Mouse (Mus musculus): ENCODE measurements around the gene Scamp2. TPM values are rescaled to one million over a fixed set of nuclear protein-coding genes. Genes with fewer than 3 reads are reported as not detected.
A peak's percentile ranks its signal among the peaks of the same experiment; 100 is the strongest.

Gene Scamp2
- 10 to 100 TPM; 26.5 to 35.2 (median 31.9) TPM for total RNA-seq (2022)

GRCm38 (mm10) chr9:57560861-57561710 is at the start of gene Scamp2:
Gene Scamp2 (plus strand): TSS chr9:57560943.
- peak; percentile 89 to 95 for DNase-seq (ENCODE audit: low spot score in 2 of 2)

- peak in 1 of 2 experiments; percentile 64 for DNase-seq (ENCODE audit: low spot score in 2 of 2)
Observed at GRCm38 (mm10) chr9:57517113-57517512, 43.6 kb upstream of the Scamp2 start.

GRCm38 (mm10) chr9:57520375-57521055 is 40.2 kb upstream of the Scamp2 start:
- no peak for DNase-seq (ENCODE audit: low spot score in 2 of 2)

- peak; percentile 86 to 94 for DNase-seq (ENCODE audit: low spot score in 2 of 2)
Observed at GRCm38 (mm10) chr9:57521056-57521911, 39.5 kb upstream of the Scamp2 start, which contains the start of gene Cox5a. Gene Cox5a (plus strand): TSS chr9:57521274.

GRCm38 (mm10) chr9:57522114-57522860 is 38.5 kb upstream of the Scamp2 start:
- no peak for DNase-seq (ENCODE audit: low spot score in 2 of 2)

GRCm38 (mm10) chr9:57522861-57523246 is 37.9 kb upstream of the Scamp2 start:
- no peak for DNase-seq (ENCODE audit: low spot score in 2 of 2)

- DNase-seq (ENCODE audit: low spot score in 2 of 2) = no peak
Observed at GRCm38 (mm10) chr9:57523754-57524153, 37.0 kb upstream of the Scamp2 start.

GRCm38 (mm10) chr9:57524439-57524838 is 36.3 kb upstream of the Scamp2 start:
- no peak for DNase-seq (ENCODE audit: low spot score in 2 of 2)

- no peak for DNase-seq (ENCODE audit: low spot score in 2 of 2)
Observed at GRCm38 (mm10) chr9:57525516-57525915, 35.2 kb upstream of the Scamp2 start.

GRCm38 (mm10) chr9:57526435-57526834 is 34.3 kb upstream of the Scamp2 start:
- no peak for DNase-seq (ENCODE audit: low spot score in 2 of 2)

- DNase-seq (ENCODE audit: low spot score in 2 of 2) = no peak
Observed at GRCm38 (mm10) chr9:57531946-57532345, 28.8 kb upstream of the Scamp2 start.

- no peak for DNase-seq (ENCODE audit: low spot score in 2 of 2)
Observed at GRCm38 (mm10) chr9:57536362-57536761, 24.4 kb upstream of the Scamp2 start.

- DNase-seq (ENCODE audit: low spot score in 2 of 2) = peak; percentile 89 to 92
Observed at GRCm38 (mm10) chr9:57537044-57537727, 23.6 kb upstream of the Scamp2 start, which contains the start of gene Fam219b. Gene Fam219b (plus strand): TSS chr9:57537528.

GRCm38 (mm10) chr9:57537728-57538181 is 23.0 kb upstream of the Scamp2 start:
- DNase-seq (ENCODE audit: low spot score in 2 of 2) = no peak

GRCm38 (mm10) chr9:57539550-57539949 is 21.2 kb upstream of the Scamp2 start:
- no peak for DNase-seq (ENCODE audit: low spot score in 2 of 2)

GRCm38 (mm10) chr9:57541312-57541711 is 19.4 kb upstream of the Scamp2 start:
- DNase-seq (ENCODE audit: low spot score in 2 of 2) = no peak

GRCm38 (mm10) chr9:57543951-57544350 is 16.8 kb upstream of the Scamp2 start:
- DNase-seq (ENCODE audit: low spot score in 2 of 2) = no peak

- no peak for DNase-seq (ENCODE audit: low spot score in 2 of 2)
Observed at GRCm38 (mm10) chr9:57547287-57547686, 13.5 kb upstream of the Scamp2 start.

GRCm38 (mm10) chr9:57547869-57548268 is 12.9 kb upstream of the Scamp2 start:
- DNase-seq (ENCODE audit: low spot score in 2 of 2) = no peak

GRCm38 (mm10) chr9:57549186-57549585 is 11.6 kb upstream of the Scamp2 start:
- no peak for DNase-seq (ENCODE audit: low spot score in 2 of 2)
